Mouse (Mus musculus): ENCODE results near the gene Usp2.

- TF ChIP-seq GATA1 (IDR thresholded peaks at IDR 0.05; ENCODE audit: low read length) (no peak), TAL1 (IDR thresholded peaks at IDR 0.05; ENCODE audit: low read length) (no peak)
Measured at GRCm38 (mm10) chr9:44143421-44143820, 76.6 kb downstream of the Usp2 start.

All from erythroblast, embryonic 14.5 days (primary cell).